Mouse (Mus musculus) retina, embryonic 14.5 days (tissue): Measurements from ENCODE around the gene Pitpnm3.

Experiments
- DNase-seq: peaks from one replicate; pipeline ENCODE4 v3.0.0-alpha.2; 2015; ENCODE audit warnings: low spot score

Gene Pitpnm3

DNA sequence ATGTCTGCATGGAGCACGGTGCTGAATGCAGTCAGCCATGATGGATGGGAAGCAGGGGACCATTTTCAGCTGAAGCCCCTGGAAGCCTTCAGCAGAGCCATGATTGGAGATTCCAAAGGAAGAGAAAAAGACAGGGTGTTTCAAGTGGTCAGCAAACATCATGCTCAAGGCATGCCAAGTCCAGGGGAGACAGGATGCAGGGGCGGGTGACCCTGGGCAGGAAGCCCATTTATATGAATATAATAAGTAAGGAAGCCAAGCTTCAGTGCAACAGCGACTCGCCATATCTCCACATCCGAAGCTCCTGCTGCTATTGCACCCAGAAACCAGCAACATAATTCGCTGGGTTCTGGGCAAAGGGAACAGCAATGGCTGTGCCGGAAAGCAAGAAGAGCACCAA, 41.1 kb downstream of the Pitpnm3 start:
- DNase-seq = no peak

DNA sequence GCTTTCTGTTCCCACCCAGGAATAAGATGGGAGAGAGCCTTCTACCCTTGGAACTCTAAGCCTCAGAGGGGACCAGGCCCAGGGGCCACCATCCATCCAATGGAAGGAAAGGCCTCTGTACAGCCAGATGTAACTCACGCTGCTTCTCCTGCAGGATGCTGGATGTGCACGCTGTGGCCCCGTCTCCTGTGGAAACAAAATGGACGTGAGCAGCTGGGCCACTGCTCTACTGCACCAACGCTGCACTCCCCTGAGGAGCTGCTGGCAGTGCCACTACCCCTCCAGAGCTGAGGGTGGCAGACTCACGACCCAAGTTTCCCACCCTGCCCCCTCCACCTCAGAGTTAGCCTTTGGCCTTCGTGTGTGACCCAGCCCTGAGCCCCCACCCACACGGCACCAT, 43.2 kb downstream of the Pitpnm3 start:
- no peak for DNase-seq

GRCm38 (mm10) chr11:72086251-72087046, 49.1 kb downstream of the Pitpnm3 start:
- DNase-seq = peak; percentile 46

- DNase-seq = no peak
Observed at GRCm38 (mm10) chr11:72084337-72084736, 51.2 kb downstream of the Pitpnm3 start.

- DNase-seq = no peak
Observed at GRCm38 (mm10) chr11:72082601-72083000, 53.0 kb downstream of the Pitpnm3 start.

DNA sequence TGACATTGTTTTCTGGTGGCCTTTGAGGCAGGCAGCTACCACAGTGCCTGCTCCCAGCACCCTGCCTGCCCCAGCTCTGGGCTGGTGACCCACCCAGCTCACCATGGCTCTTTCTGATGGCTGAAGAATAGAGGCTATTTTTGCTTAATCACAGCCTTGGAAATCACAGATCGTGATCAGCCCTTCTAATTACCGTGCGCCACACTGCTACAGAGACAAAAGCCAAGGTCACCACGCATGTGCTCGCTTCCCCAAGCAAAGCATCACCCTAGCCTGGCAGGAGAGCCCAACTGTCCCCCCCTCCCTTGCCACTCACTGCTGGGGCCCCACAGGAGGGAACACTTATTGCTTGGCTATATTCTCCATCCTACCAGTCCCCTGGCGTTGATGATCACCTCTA, 55.1 kb downstream of the Pitpnm3 start:
- DNase-seq = no peak

GRCm38 (mm10) chr11:72078647-72079046, 56.9 kb downstream of the Pitpnm3 start:
- DNase-seq = no peak

- DNase-seq = no peak
Observed at GRCm38 (mm10) chr11:72078056-72078455, 57.5 kb downstream of the Pitpnm3 start.

GRCm38 (mm10) chr11:72074230-72074629, 61.3 kb downstream of the Pitpnm3 start:
- DNase-seq = no peak

DNA sequence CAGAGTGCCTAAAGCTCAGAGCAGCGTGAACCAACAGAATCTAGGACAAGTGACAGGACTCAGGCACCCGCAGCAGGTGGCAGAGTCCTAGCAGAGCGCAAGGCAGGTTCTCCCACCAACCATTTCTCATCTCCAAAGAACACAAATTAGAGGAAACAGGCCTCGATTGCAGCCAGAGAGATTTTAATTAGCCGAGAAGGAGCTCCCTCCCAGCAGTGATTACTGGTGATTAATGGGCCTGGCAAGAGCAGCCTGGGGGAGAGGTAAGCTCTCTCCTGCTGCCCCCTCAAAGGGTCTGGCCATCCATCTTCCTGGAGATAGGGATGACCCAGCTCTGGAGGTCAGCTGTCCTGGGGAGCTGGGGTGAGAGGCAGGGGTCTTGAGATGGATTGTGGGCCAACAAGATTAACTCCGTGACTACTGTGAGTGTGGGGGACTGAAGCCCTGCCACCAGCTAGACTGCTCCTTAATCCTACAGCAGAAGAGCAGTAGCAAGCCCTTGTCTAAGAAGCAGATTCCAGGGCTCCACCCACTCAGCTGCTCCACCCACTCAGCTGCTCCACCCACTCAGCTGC, 63.2 kb downstream of the Pitpnm3 start:
- DNase-seq = peak; percentile 60

DNA sequence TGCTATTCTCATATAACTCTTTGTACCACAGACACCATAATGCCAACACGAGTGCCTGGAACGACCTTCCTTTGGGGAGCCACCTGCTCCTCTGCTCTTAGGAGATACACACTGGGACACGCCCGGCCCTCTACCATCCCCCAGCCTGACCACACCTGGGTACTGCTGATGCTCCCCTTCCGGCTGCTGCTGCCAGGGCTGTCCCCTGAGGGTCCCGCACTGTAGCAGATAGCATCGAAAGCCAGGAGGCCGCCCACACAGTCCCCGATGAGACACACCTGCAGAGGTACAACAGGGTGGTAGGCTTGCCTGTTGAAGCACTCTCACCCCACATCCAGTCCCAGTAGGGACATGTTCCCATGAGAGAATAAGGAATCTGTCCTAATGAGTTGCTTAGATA, 64.8 kb downstream of the Pitpnm3 start:
- no peak for DNase-seq

GRCm38 (mm10) chr11:72068026-72068425, 67.6 kb downstream of the Pitpnm3 start:
- DNase-seq = peak; percentile 38

GRCm38 (mm10) chr11:72067326-72067725, 68.3 kb downstream of the Pitpnm3 start:
- DNase-seq = no peak

- peak; percentile 75 for DNase-seq
Observed at GRCm38 (mm10) chr11:72066330-72066729, 69.2 kb downstream of the Pitpnm3 start.

GRCm38 (mm10) chr11:72065103-72065502, 70.5 kb downstream of the Pitpnm3 start:
- DNase-seq = no peak

- no peak for DNase-seq
Observed at GRCm38 (mm10) chr11:72064414-72064813, 71.2 kb downstream of the Pitpnm3 start.

DNA sequence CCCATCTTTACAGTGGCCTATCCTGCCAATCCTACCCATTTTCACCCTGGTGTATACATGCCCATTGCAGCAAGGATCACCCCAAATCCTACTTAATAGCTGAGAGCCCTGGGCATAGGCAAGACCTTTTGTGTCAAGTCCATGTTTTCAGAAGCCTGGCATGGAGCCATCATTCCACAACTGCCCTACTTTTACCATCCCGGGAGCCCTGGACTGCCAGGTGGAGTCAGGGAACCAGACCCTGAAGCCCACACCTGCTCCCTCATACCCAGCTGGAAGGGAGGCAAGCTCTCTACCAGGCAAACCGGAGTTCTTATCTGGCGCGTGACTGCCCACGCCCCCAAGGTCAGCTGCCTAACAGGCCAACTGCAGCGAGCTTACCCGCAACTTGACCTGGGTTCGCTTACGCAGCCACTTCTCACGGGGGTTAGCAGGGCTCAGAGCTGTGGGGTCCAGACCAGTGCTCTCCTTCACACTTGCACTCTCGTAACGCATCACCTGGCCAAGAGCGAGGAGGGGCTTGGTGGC, 74.4 kb downstream of the Pitpnm3 start:
- no peak for DNase-seq

GRCm38 (mm10) chr11:72060416-72060815, 75.2 kb downstream of the Pitpnm3 start:
- DNase-seq = no peak

DNA sequence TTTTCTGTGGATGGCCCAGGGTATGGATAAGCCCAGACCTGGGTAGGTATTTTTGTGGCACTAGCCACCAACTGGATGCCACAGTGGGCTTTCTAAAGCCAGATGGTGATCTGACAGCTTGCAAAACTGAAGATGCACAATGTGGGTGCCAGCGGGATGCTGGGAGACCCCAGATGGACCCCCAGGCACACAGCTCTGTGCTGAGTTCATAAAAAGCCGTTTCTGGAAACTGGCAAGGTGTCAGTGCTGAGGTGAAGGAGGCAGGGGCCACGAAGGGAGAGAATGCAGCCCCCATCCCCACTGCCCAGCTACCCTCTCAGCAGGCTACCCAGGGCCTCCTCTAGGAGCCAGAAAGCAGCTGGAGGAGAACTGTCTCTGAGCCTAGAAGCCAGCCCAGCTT, 78.4 kb downstream of the Pitpnm3 start:
- DNase-seq = no peak

GRCm38 (mm10) chr11:72055176-72055575, 80.4 kb downstream of the Pitpnm3 start:
- no peak for DNase-seq

DNA sequence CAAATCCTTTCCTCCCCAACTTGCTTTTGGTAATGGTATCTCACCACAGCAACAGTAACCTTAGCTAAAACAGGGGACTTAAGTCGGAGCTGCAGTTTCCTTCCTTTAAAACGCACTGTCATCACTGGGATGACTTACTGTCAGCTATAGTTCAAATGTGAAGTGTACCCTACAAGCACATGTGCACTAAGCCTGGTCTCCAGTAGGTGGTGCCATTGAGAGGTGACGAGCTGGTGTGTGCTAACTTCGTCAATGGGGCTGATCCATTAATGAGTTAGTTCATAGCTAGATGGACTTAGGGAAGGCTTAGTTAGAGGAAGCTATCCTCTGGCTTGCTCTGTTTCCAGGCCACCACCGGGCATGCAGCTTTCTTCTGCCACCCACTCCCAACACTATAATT, 82.9 kb downstream of the Pitpnm3 start:
- peak; percentile 91 for DNase-seq

GRCm38 (mm10) chr11:72052221-72052620, 83.4 kb downstream of the Pitpnm3 start:
- no peak for DNase-seq
